Mouse (Mus musculus): Measurements from ENCODE around the gene Il3.

DNA sequence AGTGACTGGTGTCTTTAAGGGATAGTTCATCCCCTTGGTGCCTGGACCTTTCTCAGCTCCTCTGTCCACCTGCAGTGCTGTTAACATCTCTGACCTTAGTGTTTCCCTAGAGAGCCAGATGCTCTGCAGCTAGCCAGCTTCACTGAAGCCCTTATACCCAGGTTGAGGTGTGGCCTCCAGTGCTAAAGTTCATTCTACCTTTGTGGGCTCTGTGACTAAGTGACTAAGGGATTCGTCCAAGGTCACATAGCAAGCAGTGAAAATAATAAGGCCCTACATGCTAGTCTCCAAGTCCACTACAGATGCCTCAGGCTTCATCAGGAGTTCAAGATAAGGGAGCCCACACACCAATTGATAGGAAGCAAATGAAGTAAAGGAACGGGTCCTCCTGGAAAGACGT lies 24.6 kb downstream of the Il3 start:
- no peak for TF ChIP-seq CTCF (IDR thresholded peaks at IDR 0.05; ENCODE audit: low read depth)
- TF ChIP-seq EP300 (IDR thresholded peaks at IDR 0.05; ENCODE audit: low read depth) = no peak
